Mouse (Mus musculus) olfactory bulb, adult 2 months (tissue): Measurements from ENCODE around the gene Eva1c.

Source experiments
- CTCF ChIP-seq: fragments of 200-500 bp; IDR thresholded peaks from 2 replicates; pipeline ENCODE4 v1.5.1; 2012; ENCODE audit warnings: low read depth, mild to moderate bottlenecking, low read length, moderate library complexity; ENCODE audit not compliant: insufficient read depth
- POLR2A ChIP-seq: fragments of 200-500 bp; IDR thresholded peaks from 2 replicates; pipeline ENCODE4 v1.6.1; 2012; ENCODE audit warnings: mild to moderate bottlenecking, low read depth, low read length, moderate library complexity; ENCODE audit not compliant: insufficient read depth

DNA sequence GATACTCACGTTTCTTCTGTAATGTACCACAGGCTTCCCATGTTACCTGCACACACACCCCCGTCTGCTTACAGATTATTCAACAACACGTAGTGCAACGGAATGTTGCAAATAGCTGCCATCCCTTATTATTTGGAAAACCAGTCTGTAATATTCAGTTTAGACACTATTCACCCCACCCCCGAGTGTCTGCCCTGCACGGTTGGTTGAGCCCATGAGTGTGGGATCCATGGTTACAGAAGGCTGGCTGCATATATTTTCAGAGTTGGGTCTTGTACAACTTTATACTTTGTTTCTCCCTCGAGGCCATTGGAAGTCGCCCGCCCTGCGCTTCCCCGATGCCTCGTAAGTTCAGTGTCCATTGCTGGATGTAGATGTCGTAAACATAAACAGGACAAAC is 19.1 kb downstream of the Eva1c start:
- TF ChIP-seq CTCF (no peak), POLR2A (no peak)
